Mouse (Mus musculus) adrenal gland, postnatal 25 days (tissue): Measurements from ENCODE around the gene Mafb. TPM values are rescaled to one million over a fixed set of nuclear protein-coding genes. Genes with fewer than 3 reads are reported as not detected.

Experiments used
- DNase-seq: peaks from one replicate; pipeline ENCODE4 v3.0.0; 2021; ENCODE audit warnings: mixed read lengths
- total RNA-seq: library from RNA; stranded (reverse); gene quantifications from 2 replicates; pipeline ENCODE4 v1.2.3, GENCODE M21; 2021

Mafb gene
- total RNA-seq, 1 experiment from 2014 or later, result 9.7 TPM

GRCm38 (mm10) chr2:160327167-160327566, 39.7 kb downstream of the Mafb start:
- peak; percentile 48 for DNase-seq

GRCm38 (mm10) chr2:160325105-160325644, 41.7 kb downstream of the Mafb start:
- DNase-seq, result no peak

GRCm38 (mm10) chr2:160321829-160322228, 45.0 kb downstream of the Mafb start:
- peak; percentile 7 for DNase-seq

GRCm38 (mm10) chr2:160318255-160318654, 48.6 kb downstream of the Mafb start:
- no peak for DNase-seq

Other genes with a start within 250 kb of the Mafb start
- gene Gm826, start 32.9 kb downstream of the Mafb start, total RNA-seq, result 0.73 and 2.3 TPM in 2 replicates